Mouse (Mus musculus): ENCODE measurements around the gene Pcnx2.

DNA sequence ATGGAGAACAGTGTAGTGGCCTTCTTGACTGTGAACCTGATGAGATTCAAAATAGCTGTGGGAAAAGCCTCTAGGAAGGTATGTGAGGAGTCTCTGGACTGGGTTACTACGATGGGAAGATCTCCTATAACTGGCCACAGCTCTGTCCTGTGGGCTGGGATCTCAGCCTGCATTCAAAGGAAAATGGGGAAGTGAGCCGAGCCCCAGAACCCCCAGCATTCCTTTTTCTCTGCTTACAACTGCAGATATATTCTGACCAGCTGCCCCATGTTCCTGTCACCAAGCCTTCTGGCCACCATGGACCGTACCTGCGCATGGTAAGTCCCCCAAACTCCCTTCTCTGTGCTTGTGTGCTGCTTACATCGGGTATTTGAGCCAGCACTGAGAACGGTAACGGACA, 168.4 kb downstream of the Pcnx2 start, which contains the start of gene Ntpcr:
- TF ChIP-seq CTCF (IDR thresholded peaks at IDR 0.05; ENCODE audit: extremely low read depth, insufficient read depth, low read length) (no peak), POLR2A (IDR thresholded peaks at IDR 0.05; ENCODE audit: extremely low read depth, insufficient read depth, low read length) (no peak)
